Mouse (Mus musculus) cerebellum, postnatal 14 days (tissue): ENCODE measurements at regions not wholly inside any gene's neighbourhood (a gene's known extent, or its start where the extent isn't known, plus 50 kb on each side); places are given as distances from the start of the nearest gene placed in this dataset.

Experiments
- DNase-seq, 2 experiments: peaks; one replicate each; pipeline ENCODE4 v3.0.0; 2021; ENCODE audit warnings: mixed read lengths in 2 of 2

DNA sequence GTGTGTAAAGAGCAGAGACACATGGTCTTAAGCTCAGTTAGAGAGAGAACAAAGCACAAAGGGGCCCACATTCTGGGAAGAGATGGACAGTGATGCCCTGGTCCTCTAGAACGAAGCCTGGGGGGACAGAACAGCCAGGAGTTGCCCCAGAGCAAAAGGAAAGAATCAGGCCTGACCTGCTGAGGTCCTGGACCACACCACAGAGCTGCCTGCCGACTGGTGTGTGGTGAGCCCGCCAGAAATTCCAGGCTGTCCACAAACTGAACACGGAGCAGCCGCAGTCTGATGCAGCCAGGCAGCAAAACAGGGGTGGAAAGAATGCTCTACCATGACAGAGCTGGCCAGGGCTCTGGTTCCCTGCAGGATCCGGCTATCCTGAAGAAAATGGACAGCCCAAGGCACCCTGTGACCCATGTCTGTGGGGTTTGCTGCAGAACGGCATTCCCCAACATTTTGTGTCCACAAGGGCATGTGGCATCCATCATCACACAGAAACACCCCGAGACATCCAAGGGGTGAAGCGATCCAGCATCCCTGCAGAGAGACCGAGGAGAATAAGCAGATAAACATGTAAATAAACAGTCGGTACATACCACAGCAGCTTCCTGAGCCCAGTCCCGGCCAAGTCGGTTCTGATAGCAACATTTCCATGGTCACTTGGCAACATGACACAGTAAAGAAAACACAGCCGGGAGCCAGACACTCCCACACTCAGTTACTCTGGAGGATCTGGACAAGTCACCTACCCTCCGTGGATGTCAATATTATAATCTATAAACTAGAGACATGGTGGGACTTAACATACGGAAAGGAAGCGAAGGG, 65.3 kb upstream of the Pomp start:
- no peak for DNase-seq

DNA sequence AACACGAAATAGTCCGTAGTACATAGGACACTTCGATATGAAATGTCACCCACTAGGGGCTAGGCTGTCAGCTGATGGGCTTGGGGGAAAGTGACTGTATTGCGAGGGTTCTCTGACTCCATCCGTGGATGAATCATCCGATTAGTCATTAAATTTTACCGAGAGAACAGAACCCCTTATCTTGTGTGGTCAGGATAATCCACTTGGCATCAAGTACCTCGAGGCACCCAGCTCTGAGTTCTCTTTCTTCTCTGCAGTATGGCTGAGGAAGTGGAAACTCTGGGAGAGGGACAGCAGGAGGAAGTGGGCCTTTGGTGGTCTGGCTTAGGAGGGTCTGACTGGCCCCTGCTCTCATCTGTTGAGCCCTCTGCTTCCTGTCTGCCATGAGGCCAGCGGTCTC, 67.2 kb upstream of the Pomp start:
- no peak for DNase-seq

DNA sequence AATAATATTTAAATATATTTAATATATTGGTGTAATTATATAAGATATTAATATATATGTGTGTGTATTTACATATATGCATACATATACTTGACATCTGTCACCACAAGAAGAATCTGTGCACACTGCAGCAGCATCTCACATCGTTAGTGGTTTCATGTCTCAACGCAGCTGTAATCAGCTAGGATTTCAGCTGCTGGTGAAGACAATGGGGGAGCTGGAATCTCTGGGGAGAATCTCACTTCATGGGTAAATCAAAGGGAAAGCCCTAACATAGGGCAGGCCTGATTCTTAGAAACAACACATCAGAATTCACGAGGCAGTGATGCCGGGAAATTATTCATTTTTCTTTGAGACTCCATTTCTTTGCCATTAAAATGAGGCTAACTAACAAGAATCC, 66.8 kb upstream of the Flt1 start:
- no peak for DNase-seq

DNA sequence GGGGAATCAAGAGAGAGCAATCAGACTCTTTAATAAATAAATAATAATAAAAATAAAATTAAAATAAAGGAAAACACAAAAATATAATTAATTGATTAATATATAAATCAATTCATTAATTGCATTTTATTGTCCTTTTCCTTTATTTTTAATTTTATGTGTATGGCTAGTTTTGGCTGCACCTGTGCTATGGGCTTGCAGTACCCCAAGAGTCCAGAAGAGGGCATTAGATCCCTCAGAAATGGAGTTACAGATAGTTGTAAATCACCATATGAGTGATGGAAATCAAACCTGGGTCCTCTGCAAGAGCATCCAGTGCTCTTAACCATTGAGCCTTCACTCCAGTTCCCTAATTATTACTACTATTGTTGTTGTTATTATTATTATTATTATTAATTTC, 65.3 kb upstream of the Flt1 start:
- DNase-seq: no peak

DNA sequence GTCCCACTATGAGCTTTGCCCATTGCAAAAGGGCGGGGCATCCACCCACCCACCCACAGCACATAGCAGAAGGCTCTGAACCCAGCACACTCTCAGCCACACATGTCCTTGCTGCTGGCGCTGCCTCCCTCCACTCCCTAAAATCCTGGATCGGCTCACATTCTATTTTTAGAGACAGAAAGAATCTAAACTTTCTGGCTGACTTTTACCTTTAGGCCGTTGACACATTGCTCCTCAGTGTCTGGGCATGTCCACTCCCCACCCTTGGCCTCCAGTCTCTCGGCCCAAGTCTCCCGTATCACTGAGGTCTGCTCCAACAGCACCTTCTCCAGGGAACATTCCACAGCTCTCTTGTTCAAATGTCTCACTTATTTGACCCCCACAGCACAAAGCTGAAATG, 62.7 kb upstream of the Flt1 start:
- DNase-seq: no peak

DNA sequence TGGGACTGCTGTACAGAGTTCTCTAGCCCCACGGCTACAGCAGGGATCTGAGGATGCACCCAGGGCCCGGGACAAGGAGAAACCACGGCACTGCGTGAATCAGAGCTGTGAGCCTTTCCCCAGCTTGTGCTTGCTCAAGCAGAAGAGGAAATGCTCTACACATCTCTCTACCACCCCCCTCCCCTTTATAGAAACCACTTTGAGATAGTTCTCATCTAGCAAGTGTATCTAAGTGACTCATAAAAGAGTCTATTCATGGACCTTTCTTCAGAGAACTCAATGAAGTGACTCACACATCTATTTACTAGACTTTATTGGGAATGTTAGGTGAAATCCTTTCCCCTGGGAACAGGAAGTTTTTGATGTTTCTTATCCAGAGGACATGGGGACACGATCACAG, 61.0 kb upstream of the Flt1 start:
- no peak for DNase-seq

DNA sequence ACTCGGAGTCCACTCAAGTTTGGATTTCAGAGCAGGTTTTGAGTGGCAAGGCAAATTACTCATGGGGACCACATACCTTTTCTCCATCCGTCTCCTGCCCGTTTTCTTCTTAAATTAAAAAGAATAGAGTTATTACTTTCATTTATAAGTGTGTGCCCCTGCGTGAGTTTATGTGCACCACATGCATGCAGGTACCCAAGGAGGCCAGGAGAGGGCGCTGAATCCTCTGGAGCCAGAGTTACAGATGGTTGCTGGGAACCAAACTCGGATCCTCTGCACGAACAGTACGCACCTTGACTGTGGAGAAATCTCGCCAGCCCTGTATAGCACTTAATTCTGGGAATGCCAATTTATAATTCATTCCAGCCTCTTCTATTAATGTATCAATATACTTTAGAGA, 58.3 kb upstream of the Flt1 start:
- no peak for DNase-seq

DNA sequence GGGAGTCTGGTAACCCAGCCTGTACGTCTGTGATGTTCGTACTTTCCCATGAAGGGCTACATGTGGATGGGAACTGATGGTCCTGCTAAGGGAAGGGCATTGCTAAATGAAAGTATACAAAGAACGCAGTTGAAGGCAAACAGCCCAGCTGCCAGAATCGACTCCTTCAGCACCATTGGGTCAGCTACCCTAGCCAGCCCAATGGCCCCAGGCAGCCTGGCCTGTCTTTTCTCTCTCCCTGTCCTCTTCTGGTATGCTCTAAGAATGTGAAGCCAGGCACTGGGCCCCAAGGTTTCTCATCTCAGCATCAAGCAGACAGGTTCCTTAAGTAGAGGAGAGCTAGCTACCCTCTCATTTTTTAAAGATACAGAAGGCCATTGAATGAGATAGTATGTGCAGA, 57.7 kb upstream of the Flt1 start:
- no peak for DNase-seq

DNA sequence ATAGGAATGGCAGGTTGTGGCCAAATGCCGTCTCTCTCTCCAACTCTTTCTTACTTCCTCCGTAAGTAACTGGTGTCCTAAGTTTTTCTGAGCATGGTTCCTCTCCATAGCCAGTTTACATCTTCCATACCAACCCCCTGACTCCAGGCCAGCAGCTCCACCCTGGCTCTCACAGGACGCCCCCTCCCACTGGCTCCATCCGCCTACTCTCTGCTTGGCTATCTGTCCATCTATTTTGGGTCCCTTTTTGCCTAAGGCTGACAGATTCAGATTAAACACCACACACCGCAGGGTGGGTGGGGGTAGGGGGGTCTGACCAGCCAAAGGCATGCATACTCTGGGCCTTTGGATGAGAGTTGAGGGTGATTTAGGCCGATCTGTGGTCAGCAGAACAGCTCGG, 57.0 kb upstream of the Flt1 start:
- peak; percentile 39 to 48 for DNase-seq

DNA sequence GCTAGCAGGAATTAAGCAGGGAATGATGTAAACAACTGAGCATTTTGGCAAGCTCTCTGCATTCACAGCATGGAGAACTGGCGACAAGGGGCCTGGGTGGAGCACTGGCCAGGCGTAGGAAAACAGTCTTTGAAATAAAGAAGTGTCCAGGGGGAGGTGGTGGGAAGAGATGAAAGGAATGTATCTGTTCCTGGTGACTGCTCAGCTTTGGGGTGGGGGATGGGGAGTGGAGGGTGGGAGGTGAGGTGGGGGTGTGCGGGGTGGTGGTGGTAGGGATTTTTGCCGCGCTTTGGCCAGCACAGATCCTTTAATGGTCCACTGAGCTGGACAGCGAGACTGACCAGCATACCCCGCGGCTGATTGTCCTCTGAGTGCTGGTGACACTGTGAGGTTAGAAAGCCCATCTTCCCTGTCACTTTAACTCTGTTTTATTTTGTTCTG, 56.5 kb upstream of the Flt1 start:
- DNase-seq: peak; percentile 18 to 33

DNA sequence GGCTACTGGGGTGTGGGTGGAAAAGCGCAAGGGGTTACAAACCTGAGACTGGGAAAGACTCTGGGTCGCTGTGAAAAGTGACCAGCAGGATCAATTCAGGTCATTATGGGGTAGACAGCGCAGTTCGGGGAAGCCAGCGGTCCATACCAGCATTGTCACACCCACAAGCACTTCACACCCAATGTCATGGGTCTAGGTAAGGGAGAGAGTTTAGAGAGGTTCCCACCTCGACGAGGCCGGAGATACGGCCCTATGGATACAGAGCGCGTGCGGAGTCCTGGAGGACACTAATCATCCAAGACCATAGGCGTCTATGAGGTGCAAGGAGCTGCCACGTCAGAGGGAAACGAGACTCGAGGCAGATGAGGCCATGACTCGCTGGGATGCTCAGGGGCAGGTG, 55.4 kb upstream of the Flt1 start:
- no peak for DNase-seq

DNA sequence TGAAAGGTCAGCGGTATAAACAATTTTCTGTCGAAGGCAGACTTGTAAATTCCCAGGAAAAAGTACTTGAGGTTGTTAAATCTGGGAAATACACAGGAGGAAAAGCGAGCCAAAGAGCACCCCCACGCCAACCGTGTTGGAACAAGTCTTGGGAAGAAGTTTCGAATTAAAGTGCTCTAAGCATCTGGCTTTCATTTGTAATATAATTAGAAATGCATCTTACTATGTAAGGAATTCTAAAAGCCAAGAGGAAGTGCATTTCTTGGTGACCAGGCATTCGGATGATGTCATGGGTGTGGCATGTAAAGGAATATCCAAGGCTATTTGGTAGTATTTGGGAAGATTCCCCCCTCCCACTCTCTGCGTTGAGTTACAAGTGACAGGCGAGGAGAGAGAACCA, 52.7 kb upstream of the Flt1 start:
- DNase-seq: no peak
